Mouse (Mus musculus): ENCODE data around the gene Grk5.

DNA sequence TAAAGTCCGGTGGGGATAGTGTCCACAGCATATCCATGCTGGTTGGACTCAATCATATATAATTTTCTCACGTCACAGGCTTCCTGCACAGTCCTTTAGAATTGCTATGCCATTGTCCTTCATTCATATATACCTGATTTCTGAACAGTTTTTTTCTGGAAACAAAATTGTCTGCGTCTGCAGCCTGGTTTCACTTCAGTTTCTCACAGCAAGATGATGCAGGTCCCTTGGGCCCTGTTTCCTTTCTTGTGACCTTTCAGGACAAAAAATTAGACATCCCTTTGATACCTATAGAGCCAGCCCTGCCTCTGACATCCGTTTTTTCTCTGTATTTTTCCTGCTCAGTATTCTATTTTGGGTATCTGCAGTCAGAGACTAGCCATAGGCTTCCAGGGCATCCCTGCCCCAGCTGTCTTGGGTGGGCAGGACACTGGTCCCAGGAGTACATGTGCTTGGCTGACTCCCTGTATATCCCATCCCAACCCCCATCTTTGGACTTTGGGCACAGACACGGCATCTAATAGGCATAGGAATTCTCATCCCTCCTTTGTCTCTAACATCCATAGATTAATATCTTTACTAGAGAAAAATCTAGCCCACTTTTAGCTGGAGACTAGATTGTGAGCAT lies 167.3 kb downstream of the Grk5 start:
- TF ChIP-seq POLR2A (IDR thresholded peaks at IDR 0.05; ENCODE audit: low read depth, low read length): no peak
- TF ChIP-seq CTCF (IDR thresholded peaks at IDR 0.05; ENCODE audit: extremely low read depth, insufficient read length, insufficient replicate concordance, low read depth, low read length): no peak

All from small intestine, adult 2 months (tissue).